Mouse (Mus musculus) embryonic fibroblast, embryonic 13.5 days (primary cell): ENCODE measurements around the gene Spata25.

Experiments
- CTCF ChIP-seq: IDR thresholded peaks from 2 replicates; pipeline ENCODE4 v1.5.1; 2011; ENCODE audit warnings: mild to moderate bottlenecking, control low read depth, low read length, moderate library complexity, borderline replicate concordance; ENCODE audit not compliant: insufficient read depth
- POLR2A ChIP-seq: IDR thresholded peaks from 2 replicates; pipeline ENCODE4 v1.6.1; 2011; ENCODE audit warnings: low read depth, mild to moderate bottlenecking, control low read depth, low read length, moderate library complexity

GRCm38 (mm10) chr2:164787032-164787431, 41.3 kb downstream of the Spata25 start:
- TF ChIP-seq POLR2A (no peak), CTCF (no peak)
